In the genomic region with DNA sequence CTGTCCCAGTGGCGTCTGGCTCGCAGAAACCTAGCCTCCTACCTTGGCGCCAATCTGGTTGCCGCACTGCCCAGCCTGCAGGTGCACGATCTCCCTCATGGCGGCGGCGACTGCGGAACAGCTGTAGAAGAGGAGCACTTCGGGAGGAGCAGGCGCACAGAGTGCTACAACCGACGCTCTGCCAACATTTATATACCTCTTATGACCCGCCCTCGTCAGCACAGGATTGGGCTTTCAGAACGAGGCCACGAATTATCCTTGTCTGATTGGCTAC, we compare ENCODE assay signal across 8 mouse cellular contexts. TPM values are rescaled to one million over a fixed set of nuclear protein-coding genes. Genes with fewer than 3 reads are reported as not detected.
DNase-seq lines count a peak whose midpoint lies in the region; ATAC-seq and TF ChIP-seq lines count a peak whose summit lies in the region.

A gene (minus strand): TSS at position 211 of the 274 bp plus-strand sequence.

- under 1% methylated on average over 17 of the region's 17 CpGs for WGBS in kidney, postnatal 0 days
- WGBS in intestine, embryonic 14.5 days = 0% methylated on average over 17 of the region's 17 CpGs

- H3K9ac ChIP-seq in kidney, postnatal 0 days (ENCODE audit: low read depth, low read length) = peak within 1 kb of the TSS; percentile 89
- H3K9ac ChIP-seq in intestine, embryonic 14.5 days (ENCODE audit: low read length) = peak within 1 kb of the TSS; percentile 82

- TF ChIP-seq CTCF in kidney, postnatal 0 days (IDR thresholded peaks at IDR 0.05; ENCODE audit: low read depth) = peak; percentile 22; the same call in 1 of the 2 replicates

- 0 out of 2 replicates have a peak, but pooled peaks cover 4% of the 10 kb centered on the region for H3K36me3 ChIP-seq in kidney, postnatal 0 days (ENCODE audit: insufficient read depth, low read length)
- peaks cover 9% of the 10 kb centered on the region; the same call in 1 of the 2 replicates for H3K36me3 ChIP-seq in intestine, embryonic 14.5 days (ENCODE audit: control insufficient read depth, insufficient read depth, low read length)

- no peaks in the 10 kb centered on the region for H3K9me3 ChIP-seq in kidney, postnatal 0 days (replicated peaks; ENCODE audit: low read length)
- no peaks in the 10 kb centered on the region for H3K9me3 ChIP-seq in intestine, embryonic 14.5 days (ENCODE audit: control insufficient read depth, low read length)

- H3K4me3 ChIP-seq in kidney, postnatal 0 days (replicated peaks; ENCODE audit: low read depth, low read length) = peak within 1 kb of the TSS; percentile 83
- peak within 1 kb of the TSS; percentile 88 for H3K4me3 ChIP-seq in intestine, embryonic 14.5 days (ENCODE audit: low read depth, low read length)

- H3K27me3 ChIP-seq in kidney, postnatal 0 days (ENCODE audit: insufficient read depth, low read length) = no peaks in the 10 kb centered on the region
- no peaks in the 10 kb centered on the region for H3K27me3 ChIP-seq in intestine, embryonic 14.5 days (replicated peaks; ENCODE audit: control insufficient read depth, insufficient read depth, low read length)

- ATAC-seq in kidney, postnatal 0 days (replicated peaks; ENCODE audit: low FRiP score, low read depth) = no peak
- ATAC-seq in intestine, embryonic 14.5 days (replicated peaks; ENCODE audit: low FRiP score, low TSS enrichment, low read depth) = no peak
- ATAC-seq in megakaryocyte progenitor cell, adult 5-6 weeks (replicated peaks; ENCODE audit: poor library complexity) = no peak

- peaks cover 18% of the 10 kb centered on the region for H3K4me1 ChIP-seq in kidney, postnatal 0 days (replicated peaks; ENCODE audit: insufficient read depth, low read length)
- H3K4me1 ChIP-seq in intestine, embryonic 14.5 days (replicated peaks; ENCODE audit: control insufficient read depth, insufficient read depth, low read length) = peaks cover 9% of the 10 kb centered on the region

- H3K4me2 ChIP-seq in kidney, postnatal 0 days (ENCODE audit: low read length) = peak within 1 kb of the TSS; percentile 91
- H3K4me2 ChIP-seq in intestine, embryonic 14.5 days (ENCODE audit: low read length) = peak within 1 kb of the TSS; percentile 74

- peak within 1 kb of the TSS; percentile 97 for H3K27ac ChIP-seq in kidney, postnatal 0 days
- peak within 1 kb of the TSS; percentile 94 for H3K27ac ChIP-seq in intestine, embryonic 14.5 days (ENCODE audit: low read depth)

- DNase-seq in kidney, postnatal 0 days (ENCODE audit: low spot score) = no peak
- no peak for DNase-seq in kidney, postnatal 25 days
- no peak for DNase-seq in adrenal gland, postnatal 25 days
- DNase-seq in gastrocnemius, postnatal 10 days = no peak
- no peak for DNase-seq in intestine, embryonic 14.5 days (ENCODE audit: low spot score)
- DNase-seq in natural killer cell, adult 2 months (ENCODE audit: low spot score in 2 of 2) = no peak
- no peak for DNase-seq in kidney, adult 9 months

RNA-seq across cellular contexts. Expression of the gene that starts here (rescaled TPM):
- polyA plus RNA-seq in kidney, postnatal 0 days (2015; fragmentation: Nextera tagmentation; extraction: Ambion mirVana) = 339 and 384 TPM in 2 replicates
- total RNA-seq in adrenal gland, postnatal 25 days (2021) = 247 and 303 TPM in 2 replicates
- 100 to 1,000 TPM; 470 to 500 TPM for total RNA-seq in gastrocnemius, postnatal 10 days (2021)
- polyA plus RNA-seq in intestine, embryonic 14.5 days (2014; fragmentation: Nextera tagmentation; extraction: Ambion mirVana) = 524 and 576 TPM in 2 replicates
- total RNA-seq in megakaryocyte progenitor cell, adult 5-6 weeks (2015) = 435 and 440 TPM in 2 replicates
- 571 and 580 TPM in 2 replicates for total RNA-seq in megakaryocyte progenitor cell, adult 5-6 weeks (2017)
